Mouse (Mus musculus) bone marrow macrophage, adult 2 months (primary cell): ENCODE results near the gene Mthfr.

Experiments
- CTCF ChIP-seq: IDR thresholded peaks from 2 replicates; pipeline ENCODE4 v1.5.1; 2012; ENCODE audit warnings: low read depth, mild to moderate bottlenecking, low read length, moderate library complexity
- POLR2A ChIP-seq: IDR thresholded peaks from 2 replicates; pipeline ENCODE4 v1.6.1; 2012; ENCODE audit warnings: mild to moderate bottlenecking, low read depth, low read length, borderline replicate concordance

DNA sequence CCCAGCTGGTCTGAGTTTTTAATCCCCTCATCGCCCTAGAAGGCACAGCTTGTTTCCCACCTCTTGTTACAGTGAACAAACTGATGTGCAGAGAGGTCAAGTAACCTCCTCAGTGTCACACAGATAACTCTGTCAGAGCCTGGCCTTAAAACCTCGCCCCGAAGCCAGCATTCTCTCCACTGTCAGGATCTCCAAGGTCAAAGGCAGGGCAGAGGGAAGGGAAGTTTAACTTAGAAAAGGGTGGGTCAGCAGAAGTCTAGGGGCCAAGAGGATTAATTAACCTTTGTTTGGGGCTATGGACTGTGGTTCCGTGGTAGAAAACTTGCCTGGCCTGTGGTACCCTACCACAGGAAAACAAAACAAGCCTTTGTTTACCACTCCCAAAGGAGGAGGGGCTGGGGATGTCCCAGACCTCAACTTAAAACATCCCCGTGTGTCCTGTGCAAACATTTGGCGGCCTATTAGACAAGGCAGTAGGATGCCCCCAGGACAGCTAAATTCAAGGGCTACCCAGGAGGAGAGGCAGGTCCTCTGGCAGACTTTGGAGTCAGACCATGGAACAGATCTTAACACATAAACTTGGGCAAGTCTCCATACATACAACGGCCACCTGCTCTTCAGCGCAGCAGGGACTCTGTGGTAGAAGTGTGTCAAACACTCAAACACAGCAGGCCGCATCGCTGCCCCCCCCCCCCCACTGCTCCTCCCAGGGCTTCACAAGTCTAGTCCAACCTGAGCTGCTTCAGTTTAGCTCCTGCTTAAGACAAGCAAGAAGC lies 46.4 kb downstream of the Mthfr start:
- TF ChIP-seq CTCF (no peak), POLR2A (no peak)
